Mouse (Mus musculus): Measurements from ENCODE around the gene Ptcd2. TPM values are rescaled to one million over a fixed set of nuclear protein-coding genes. Genes with fewer than 3 reads are reported as not detected.

Gene Ptcd2
- 23.0 and 23.8 TPM in 2 replicates for polyA plus RNA-seq (2015; fragmentation: Nextera tagmentation; extraction: Ambion mirVana)

- peak; percentile 99 for ATAC-seq (ENCODE audit: low read depth)
- H3K27ac ChIP-seq (ENCODE audit: low read length): peak within 1 kb of the TSS; percentile 80
- peak within 1 kb of the TSS; percentile 97 for H3K4me3 ChIP-seq (ENCODE audit: low read depth, low read length)
- peaks cover 17% of the 10 kb centered on the region for H3K4me1 ChIP-seq (ENCODE audit: control insufficient read depth, low read depth, low read length)
- H3K36me3 ChIP-seq (ENCODE audit: control insufficient read depth, insufficient read depth): peaks cover 25% of the 10 kb centered on the region
- H3K27me3 ChIP-seq (ENCODE audit: control insufficient read depth, insufficient read depth, low read depth, low read length): no peaks in the 10 kb centered on the region
- peak within 1 kb of the TSS; percentile 83 for H3K4me2 ChIP-seq (ENCODE audit: low read depth, low read length)
- peak within 1 kb of the TSS; percentile 82 for H3K9ac ChIP-seq (ENCODE audit: low read depth, low read length)
- WGBS (ENCODE audit: insufficient replicate concordance): under 1% methylated on average over 38 of the region's 39 CpGs
- no peaks in the 10 kb centered on the region for H3K9me3 ChIP-seq (replicated peaks; ENCODE audit: control insufficient read depth, low read length)
Measured at GRCm38 (mm10) chr13:99344599-99345575, at the start of gene Ptcd2, which contains the start of gene Mrps27. Gene Ptcd2 (minus strand): TSS chr13:99344705. Gene Mrps27 (plus strand): TSS chr13:99344786.

GRCm38 (mm10) chr13:99393128-99393527, 48.6 kb upstream of the Ptcd2 start:
- 53% methylated on average over 3 of the region's 3 CpGs for WGBS (ENCODE audit: insufficient replicate concordance)
- Histone ChIP-seq H3K9ac (ENCODE audit: low read depth, low read length) (no peak overlapping the region), H3K27me3 (ENCODE audit: control insufficient read depth, insufficient read depth, low read depth, low read length) (no peaks in the 10 kb centered on the region), H3K4me3 (ENCODE audit: low read depth, low read length) (no peak overlapping the region), H3K27ac (ENCODE audit: low read length) (no peak overlapping the region), H3K4me1 (ENCODE audit: control insufficient read depth, low read depth, low read length) (no peaks in the 10 kb centered on the region), H3K9me3 (replicated peaks; ENCODE audit: control insufficient read depth, low read length) (no peaks in the 10 kb centered on the region), H3K36me3 (ENCODE audit: control insufficient read depth, insufficient read depth) (no peaks in the 10 kb centered on the region), H3K4me2 (ENCODE audit: low read depth, low read length) (no peak overlapping the region)
- ATAC-seq (ENCODE audit: low read depth): no peak

GRCm38 (mm10) chr13:99391417-99391816, 46.9 kb upstream of the Ptcd2 start:
- Histone ChIP-seq H3K27me3 (ENCODE audit: control insufficient read depth, insufficient read depth, low read depth, low read length) (no peaks in the 10 kb centered on the region), H3K9me3 (replicated peaks; ENCODE audit: control insufficient read depth, low read length) (no peaks in the 10 kb centered on the region), H3K9ac (ENCODE audit: low read depth, low read length) (no peak overlapping the region), H3K4me3 (ENCODE audit: low read depth, low read length) (no peak overlapping the region), H3K36me3 (ENCODE audit: control insufficient read depth, insufficient read depth) (no peaks in the 10 kb centered on the region), H3K4me1 (ENCODE audit: control insufficient read depth, low read depth, low read length) (no peaks in the 10 kb centered on the region), H3K27ac (ENCODE audit: low read length) (no peak overlapping the region), H3K4me2 (ENCODE audit: low read depth, low read length) (no peak overlapping the region)
- 84% methylated on average over 3 of the region's 3 CpGs for WGBS (ENCODE audit: insufficient replicate concordance)
- no peak for ATAC-seq (ENCODE audit: low read depth)

DNA sequence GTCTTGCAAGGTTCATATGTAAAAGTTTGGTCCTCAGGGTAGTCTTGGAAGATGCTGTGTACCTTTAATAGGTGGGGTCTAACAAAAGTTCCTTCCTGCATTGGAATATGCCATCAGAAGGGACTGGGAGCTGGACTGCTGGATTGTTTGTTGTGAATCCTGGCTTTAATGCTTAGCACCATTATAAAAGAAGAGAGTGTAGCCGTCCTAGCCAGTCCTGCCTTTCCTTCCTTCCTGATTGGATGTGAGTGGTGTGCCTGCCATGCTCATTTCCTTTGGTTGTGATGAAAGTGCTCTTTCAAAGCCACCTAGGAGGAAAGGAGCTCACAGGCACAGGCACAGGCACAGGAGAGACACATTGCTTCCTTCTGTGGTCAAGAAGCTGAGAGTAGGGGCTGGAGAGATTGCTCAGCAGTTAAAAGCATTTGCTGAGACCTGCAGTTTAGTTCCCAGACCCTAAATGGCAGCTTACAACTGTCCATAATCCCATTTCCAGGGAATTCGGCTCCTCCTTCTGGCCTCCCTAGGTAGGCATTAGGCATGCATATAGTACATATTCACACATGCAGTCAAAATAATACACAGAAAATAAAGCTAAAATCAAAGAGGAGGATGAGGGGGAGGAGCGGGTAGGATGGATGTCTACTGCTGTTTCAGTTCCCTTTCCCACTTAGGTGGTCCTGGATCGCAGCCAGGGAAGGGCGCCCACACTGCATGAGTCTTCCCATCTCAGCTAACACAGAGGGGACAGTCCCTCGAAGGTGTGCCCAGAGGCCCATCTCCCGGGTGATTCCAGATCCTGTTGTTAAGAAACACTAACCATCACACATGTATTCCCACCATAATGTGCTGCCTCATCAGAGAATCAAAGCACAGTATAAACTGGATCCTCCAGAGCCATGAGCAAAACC, 43.7 kb upstream of the Ptcd2 start:
- Histone ChIP-seq H3K4me1 (ENCODE audit: control insufficient read depth, low read depth, low read length) (no peaks in the 10 kb centered on the region), H3K9ac (ENCODE audit: low read depth, low read length) (no peak overlapping the region), H3K4me3 (ENCODE audit: low read depth, low read length) (no peak overlapping the region), H3K27ac (ENCODE audit: low read length) (no peak overlapping the region), H3K4me2 (ENCODE audit: low read depth, low read length) (no peak overlapping the region), H3K36me3 (ENCODE audit: control insufficient read depth, insufficient read depth) (no peaks in the 10 kb centered on the region), H3K27me3 (ENCODE audit: control insufficient read depth, insufficient read depth, low read depth, low read length) (no peaks in the 10 kb centered on the region), H3K9me3 (replicated peaks; ENCODE audit: control insufficient read depth, low read length) (no peaks in the 10 kb centered on the region)
- 67% methylated on average over 7 of the region's 7 CpGs for WGBS (ENCODE audit: insufficient replicate concordance)
- ATAC-seq (ENCODE audit: low read depth): no peak

- H3K36me3 ChIP-seq (ENCODE audit: control insufficient read depth, insufficient read depth): no peaks in the 10 kb centered on the region
- no peaks in the 10 kb centered on the region for H3K27me3 ChIP-seq (ENCODE audit: control insufficient read depth, insufficient read depth, low read depth, low read length)
- H3K9me3 ChIP-seq (replicated peaks; ENCODE audit: control insufficient read depth, low read length): no peaks in the 10 kb centered on the region
- no peaks in the 10 kb centered on the region for H3K4me1 ChIP-seq (ENCODE audit: control insufficient read depth, low read depth, low read length)
- H3K4me2 ChIP-seq (ENCODE audit: low read depth, low read length): no peak overlapping the region
- H3K4me3 ChIP-seq (ENCODE audit: low read depth, low read length): no peak overlapping the region
- no peak overlapping the region for H3K9ac ChIP-seq (ENCODE audit: low read depth, low read length)
- H3K27ac ChIP-seq (ENCODE audit: low read length): no peak overlapping the region
- WGBS (ENCODE audit: insufficient replicate concordance): 80% methylated on average over 7 of the region's 7 CpGs
- ATAC-seq (ENCODE audit: low read depth): no peak
Measured at GRCm38 (mm10) chr13:99386341-99386740, 41.8 kb upstream of the Ptcd2 start.

- Histone ChIP-seq H3K27ac (ENCODE audit: low read length) (no peak overlapping the region), H3K9me3 (replicated peaks; ENCODE audit: control insufficient read depth, low read length) (no peaks in the 10 kb centered on the region), H3K36me3 (ENCODE audit: control insufficient read depth, insufficient read depth) (no peaks in the 10 kb centered on the region), H3K4me1 (ENCODE audit: control insufficient read depth, low read depth, low read length) (no peaks in the 10 kb centered on the region), H3K9ac (ENCODE audit: low read depth, low read length) (no peak overlapping the region), H3K4me2 (ENCODE audit: low read depth, low read length) (no peak overlapping the region), H3K4me3 (ENCODE audit: low read depth, low read length) (no peak overlapping the region), H3K27me3 (ENCODE audit: control insufficient read depth, insufficient read depth, low read depth, low read length) (no peaks in the 10 kb centered on the region)
- 88% methylated on average over 4 of the region's 6 CpGs for WGBS (ENCODE audit: insufficient replicate concordance)
- ATAC-seq (ENCODE audit: low read depth): no peak
Measured at GRCm38 (mm10) chr13:99385911-99386310, 41.4 kb upstream of the Ptcd2 start.

- Histone ChIP-seq H3K4me2 (ENCODE audit: low read depth, low read length) (no peak overlapping the region), H3K9ac (ENCODE audit: low read depth, low read length) (no peak overlapping the region), H3K27me3 (ENCODE audit: control insufficient read depth, insufficient read depth, low read depth, low read length) (no peaks in the 10 kb centered on the region), H3K4me1 (ENCODE audit: control insufficient read depth, low read depth, low read length) (no peaks in the 10 kb centered on the region), H3K36me3 (ENCODE audit: control insufficient read depth, insufficient read depth) (no peaks in the 10 kb centered on the region), H3K9me3 (replicated peaks; ENCODE audit: control insufficient read depth, low read length) (no peaks in the 10 kb centered on the region), H3K27ac (ENCODE audit: low read length) (no peak overlapping the region), H3K4me3 (ENCODE audit: low read depth, low read length) (no peak overlapping the region)
- WGBS (ENCODE audit: insufficient replicate concordance): 72% methylated on average over 7 of the region's 7 CpGs
- ATAC-seq (ENCODE audit: low read depth): no peak
Measured at GRCm38 (mm10) chr13:99384555-99385203, 40.2 kb upstream of the Ptcd2 start.

GRCm38 (mm10) chr13:99382373-99382772, 37.9 kb upstream of the Ptcd2 start:
- H3K9me3 ChIP-seq (replicated peaks; ENCODE audit: control insufficient read depth, low read length): no peaks in the 10 kb centered on the region
- H3K36me3 ChIP-seq (ENCODE audit: control insufficient read depth, insufficient read depth): no peaks in the 10 kb centered on the region; the same call in 1 of the 2 replicates
- H3K4me2 ChIP-seq (ENCODE audit: low read depth, low read length): no peak overlapping the region
- H3K27ac ChIP-seq (ENCODE audit: low read length): no peak overlapping the region
- H3K4me3 ChIP-seq (ENCODE audit: low read depth, low read length): no peak overlapping the region
- H3K9ac ChIP-seq (ENCODE audit: low read depth, low read length): no peak overlapping the region
- ATAC-seq (ENCODE audit: low read depth): no peak
- H3K4me1 ChIP-seq (ENCODE audit: control insufficient read depth, low read depth, low read length): no peaks in the 10 kb centered on the region
- 41% methylated on average over 6 of the region's 6 CpGs for WGBS (ENCODE audit: insufficient replicate concordance)
- no peaks in the 10 kb centered on the region for H3K27me3 ChIP-seq (ENCODE audit: control insufficient read depth, insufficient read depth, low read depth, low read length)
